Comparison of ENCODE assay signal across 13 mouse cellular contexts in genomic region chr9:16772867-16773266, GRCm38 (mm10).
"Had no signal": no experiment of that assay in that cellular context is flagged by ENCODE, and none has a peak within 500 bp of the region (broad histone marks: within the 10 kb centered on the region; RNA-seq: fewer than 3 reads in every experiment).

No protein-coding gene starts in this region.

- H3K9me3 ChIP-seq: megakaryocyte, embryonic 14.5 days; midbrain, embryonic 13.5 days; midbrain, embryonic 15.5 days; neural tube, embryonic 12.5 days had no signal

- H3K36me3 ChIP-seq: midbrain, embryonic 13.5 days; midbrain, embryonic 15.5 days; neural tube, embryonic 12.5 days had no signal

- H3K4me3 ChIP-seq: megakaryocyte, embryonic 14.5 days; midbrain, embryonic 13.5 days; midbrain, embryonic 15.5 days; neural tube, embryonic 12.5 days had no signal

- DNase-seq: lung, adult 18-20 months; lung, embryonic 14.5 days; lung, postnatal 10 days; lung, postnatal 36 days; right cerebral cortex, postnatal 14 days; thymus, adult 18-20 months; thymus, postnatal 14 days; thymus, postnatal 36 days had no signal

- H3K4me1 ChIP-seq: megakaryocyte, embryonic 14.5 days; midbrain, embryonic 13.5 days; midbrain, embryonic 15.5 days; neural tube, embryonic 12.5 days had no signal

- H3K9ac ChIP-seq: lung, embryonic 14.5 days; midbrain, embryonic 13.5 days; midbrain, embryonic 15.5 days; neural tube, embryonic 12.5 days had no signal

- H3K27ac ChIP-seq: macrophage; midbrain, embryonic 13.5 days; midbrain, embryonic 15.5 days; neural tube, embryonic 12.5 days had no signal
